Mouse (Mus musculus) adrenal gland, postnatal 36 days (tissue): ENCODE results near the gene Wdr41. TPM values are rescaled to one million over a fixed set of nuclear protein-coding genes. Genes with fewer than 3 reads are reported as not detected.
A peak's percentile ranks its signal among the peaks of the same experiment; 100 is the strongest.

ENCODE experiments used
- DNase-seq, 2 experiments: peaks; one replicate each; pipeline ENCODE4 v3.0.0; 2021; ENCODE audit warnings: mixed read lengths in 1 of 2
- total RNA-seq, 2 experiments: library from RNA; stranded (reverse); gene quantifications; 2 replicates each; pipeline ENCODE4 v1.2.3; 2021

Gene Wdr41
- total RNA-seq, 2 experiments from 2014 or later, result 19.1 to 21.1 TPM

GRCm38 (mm10) chr13:95034715-95035114 lies 58.6 kb downstream of the Wdr41 start:
- no peak for DNase-seq

DNA sequence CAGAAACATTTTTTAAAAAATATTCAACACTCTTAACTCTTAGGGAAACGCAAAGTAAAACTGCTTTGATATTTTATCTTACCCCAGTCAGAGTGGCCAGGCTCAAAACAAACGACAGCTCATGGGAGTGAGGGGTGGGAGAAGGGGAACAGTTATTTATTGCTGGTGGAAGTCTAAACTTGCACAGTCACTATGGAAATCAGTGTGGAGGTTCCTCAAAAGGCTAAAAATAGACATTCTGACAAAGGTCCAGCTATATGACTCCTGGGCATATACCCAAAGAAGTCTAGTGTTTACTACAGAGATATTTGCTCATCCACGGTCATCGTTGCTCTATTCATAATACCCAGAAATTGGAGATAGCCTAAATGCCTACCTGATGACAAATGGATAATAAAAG lies 62.1 kb downstream of the Wdr41 start:
- DNase-seq, result no peak

GRCm38 (mm10) chr13:95040140-95040738 lies 64.1 kb downstream of the Wdr41 start:
- no peak for DNase-seq

DNA sequence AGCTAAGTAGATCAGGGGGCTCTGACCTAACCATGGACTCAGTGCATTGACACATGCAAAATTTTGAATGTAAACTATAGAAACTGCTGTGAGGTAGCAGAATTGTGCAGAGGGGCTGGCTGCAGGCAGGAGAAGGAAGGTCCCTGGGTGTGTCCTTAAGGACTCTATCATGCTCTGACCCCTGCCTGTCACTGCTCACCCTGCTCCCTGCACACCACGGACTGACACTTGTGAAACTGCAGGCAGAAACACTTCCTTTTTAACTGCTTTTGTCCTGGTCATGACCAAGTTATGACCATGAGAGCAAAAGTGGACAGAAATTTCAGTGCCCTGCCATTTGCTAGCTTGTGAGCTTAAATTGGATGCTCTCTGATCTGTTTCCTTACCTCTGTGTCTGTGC lies 68.0 kb downstream of the Wdr41 start:
- no peak for DNase-seq

GRCm38 (mm10) chr13:95050398-95050797 lies 74.3 kb downstream of the Wdr41 start:
- DNase-seq, result no peak

DNA sequence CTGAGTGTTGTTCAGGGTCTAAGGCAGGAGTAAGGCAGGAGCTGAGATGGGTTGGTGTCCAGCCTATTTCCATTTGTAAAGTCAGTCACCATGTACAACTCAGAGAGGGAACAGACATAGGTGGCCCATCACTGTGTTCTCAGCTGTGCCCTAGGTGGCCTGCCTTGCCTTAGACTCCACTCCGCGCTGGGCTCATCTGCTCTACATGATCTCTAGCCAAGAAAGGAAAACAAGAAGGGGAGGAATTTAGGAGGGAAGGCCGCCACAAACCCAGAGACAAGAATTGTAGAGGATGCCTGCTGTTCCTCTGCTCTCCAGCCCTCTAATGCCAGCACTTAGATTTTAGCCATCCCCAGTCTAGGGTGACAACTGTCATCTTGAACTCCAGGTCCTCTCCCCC lies 76.3 kb downstream of the Wdr41 start:
- DNase-seq, result no peak

DNA sequence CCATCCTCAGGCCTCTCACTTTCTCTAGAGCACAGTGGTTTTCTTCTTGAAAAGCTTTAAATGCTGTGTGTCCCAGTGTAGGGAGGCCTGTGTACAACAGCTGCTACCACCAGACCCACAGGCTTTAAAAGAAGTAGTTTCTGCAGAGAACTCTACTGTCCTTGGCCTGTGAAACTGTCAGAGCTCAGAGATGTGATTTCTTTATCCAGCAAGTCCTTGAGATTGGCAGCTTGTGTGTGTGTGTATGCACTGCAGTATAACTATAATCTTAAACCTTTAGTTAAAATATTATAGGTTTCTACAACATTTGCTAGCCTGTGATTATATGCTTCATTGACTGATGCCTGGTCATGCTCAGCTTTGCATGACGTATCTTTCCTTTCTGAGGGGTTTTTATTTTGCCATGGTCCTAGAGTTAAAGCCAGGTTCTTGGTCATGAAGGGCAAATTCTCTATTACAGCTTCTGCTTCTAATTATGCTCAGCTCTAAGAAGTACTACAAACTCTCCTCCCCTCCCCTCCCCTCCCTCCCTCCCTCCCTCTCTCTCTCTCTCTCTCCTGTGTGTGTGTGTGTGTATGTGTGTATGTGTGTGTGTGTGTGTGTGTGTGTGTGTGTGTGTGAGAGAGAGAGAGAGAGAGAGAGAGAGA lies 79.7 kb downstream of the Wdr41 start:
- DNase-seq, result peak in 1 of 2 experiments; percentile 15

DNA sequence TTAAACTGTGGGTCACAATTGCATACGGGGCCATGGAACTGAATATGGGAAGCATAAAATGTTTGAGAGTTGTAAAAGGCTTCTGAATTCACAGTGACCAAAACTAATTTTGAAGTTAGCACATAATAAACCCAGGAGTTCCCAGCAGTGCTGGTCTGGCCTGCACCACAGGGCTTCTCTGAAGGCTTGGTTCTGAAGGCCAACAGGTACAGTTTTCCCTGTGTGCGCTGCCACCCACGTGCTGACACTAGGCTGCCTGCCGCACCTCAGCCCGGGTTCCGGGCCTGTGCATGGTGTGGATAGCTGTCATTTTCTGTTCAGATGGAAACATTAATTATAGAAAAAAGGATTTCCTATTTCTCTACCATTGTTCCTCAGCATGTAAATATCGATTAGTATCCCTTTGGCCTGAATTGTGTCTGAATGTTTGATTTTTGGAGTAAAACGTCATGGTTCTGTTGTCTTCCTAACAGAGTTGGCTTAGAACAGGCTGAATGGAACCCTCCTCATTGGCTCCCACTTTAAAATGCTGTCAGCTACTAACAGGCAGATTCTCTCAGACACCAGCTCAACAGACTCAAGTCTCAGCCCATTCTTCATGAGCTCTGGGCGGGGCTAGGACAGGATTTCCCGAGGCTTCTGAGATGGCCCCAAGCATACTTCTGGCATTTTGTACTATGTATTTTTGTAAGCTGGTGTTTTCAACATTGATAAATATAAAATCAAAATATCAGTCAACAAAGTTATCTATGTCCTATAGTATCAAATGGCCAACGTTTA lies 80.5 kb downstream of the Wdr41 start:
- no peak for DNase-seq

- peak; percentile 54 to 61 for DNase-seq
Measured at GRCm38 (mm10) chr13:95058885-95059284, 82.7 kb downstream of the Wdr41 start.

GRCm38 (mm10) chr13:95063390-95064017 lies 87.4 kb downstream of the Wdr41 start:
- no peak for DNase-seq

- DNase-seq, result peak; percentile 38 to 51
Measured at GRCm38 (mm10) chr13:95067854-95068253, 91.7 kb downstream of the Wdr41 start.

DNA sequence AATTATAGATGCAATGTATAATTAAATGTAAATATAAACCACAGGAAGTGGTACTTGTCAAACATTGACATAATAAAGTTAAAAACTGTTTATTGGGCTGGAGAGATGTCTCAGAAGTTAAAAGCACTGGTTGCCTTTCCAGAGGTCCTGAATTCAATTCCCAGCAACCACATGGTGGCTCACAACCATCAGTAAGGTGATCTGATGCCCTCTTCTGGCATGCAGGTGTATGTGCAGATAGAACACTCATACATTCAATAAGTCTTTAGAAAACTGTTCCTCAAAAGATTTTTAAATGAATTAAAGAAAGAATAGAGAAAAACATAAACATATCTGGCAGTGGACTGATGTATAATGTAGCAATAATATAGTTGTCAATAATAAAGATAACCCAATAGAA lies 94.1 kb downstream of the Wdr41 start:
- DNase-seq, result no peak

Other genes with a start within 250 kb of the Wdr41 start
- 100 to 1,000 TPM; 203 to 256 TPM for gene Tbca, start 187.4 kb upstream of the Wdr41 start, total RNA-seq
- gene Otp, start 100.7 kb upstream of the Wdr41 start, total RNA-seq, result not detected